Mouse (Mus musculus) liver, embryonic 18 days (tissue): ENCODE measurements around the gene Dnah3. TPM values are rescaled to one million over a fixed set of nuclear protein-coding genes. Genes with fewer than 3 reads are reported as not detected.

Experiments used
- polyA plus RNA-seq: library from polyadenylated mRNA; depleted of rRNA; stranded (reverse); fragments of >200 nt; gene quantifications from 2 replicates; pipeline ENCODE4 v1.2.3, GENCODE M21; 2012; rRNA removed

Gene Dnah3
- 0.01 TPM in 2 replicates for polyA plus RNA-seq

GRCm38 (mm10) chr7:120095180-120095579 is at the start of gene Dnah3:
Gene Dnah3, minus strand, starts transcription at chr7:120095280.

GRCm38 (mm10) chr7:120102164-120102972 is 7.3 kb upstream of the Dnah3 start, which contains the start of gene Tmem159:
Gene Tmem159, plus strand, starts transcription at chr7:120102353.

GRCm38 (mm10) chr7:119895639-119896512 is 199.2 kb downstream of the Dnah3 start, which contains the start of the genes Lyrm1 and Dcun1d3:
Gene Lyrm1, plus strand, starts transcription at chr7:119895861.
Gene Dcun1d3, minus strand, starts transcription at chr7:119896298.

Other genes with a start within 250 kb of the Dnah3 start
- gene Lyrm1, start 199.4 kb downstream of the Dnah3 start, polyA plus RNA-seq = 2.3 and 2.5 TPM in 2 replicates
- gene Dcun1d3, start 199.0 kb downstream of the Dnah3 start, polyA plus RNA-seq = 2.8 and 2.9 TPM in 2 replicates
- gene Tmem159, start 7.1 kb upstream of the Dnah3 start, polyA plus RNA-seq = 2.2 and 2.6 TPM in 2 replicates
- 0.01 and 0.02 TPM in 2 replicates for gene Zp2, start 50.0 kb upstream of the Dnah3 start, polyA plus RNA-seq
- 9.3 and 12.2 TPM in 2 replicates for gene Anks4b, start 78.6 kb upstream of the Dnah3 start, polyA plus RNA-seq
- 0.21 and 0.23 TPM in 2 replicates for gene Crym, start 106.8 kb upstream of the Dnah3 start, polyA plus RNA-seq
- 0.12 and 0.14 TPM in 2 replicates for gene Abca14, start 108.7 kb upstream of the Dnah3 start, polyA plus RNA-seq
- not detected in 2 replicates for gene Abca15, start 233.4 kb upstream of the Dnah3 start, polyA plus RNA-seq